Mouse (Mus musculus): ENCODE data around the gene Tmem82. TPM values are rescaled to one million over a fixed set of nuclear protein-coding genes. Genes with fewer than 3 reads are reported as not detected.
"Not testable (repeated sequence)": the region's sequence is repeated elsewhere in the genome, so short reads cannot be mapped to it uniquely, and the experiment has no call there.

Tmem82 gene
- total and polyA plus RNA-seq, 2 experiments from 2014 or later: 1.5 to 1.6 TPM

DNA sequence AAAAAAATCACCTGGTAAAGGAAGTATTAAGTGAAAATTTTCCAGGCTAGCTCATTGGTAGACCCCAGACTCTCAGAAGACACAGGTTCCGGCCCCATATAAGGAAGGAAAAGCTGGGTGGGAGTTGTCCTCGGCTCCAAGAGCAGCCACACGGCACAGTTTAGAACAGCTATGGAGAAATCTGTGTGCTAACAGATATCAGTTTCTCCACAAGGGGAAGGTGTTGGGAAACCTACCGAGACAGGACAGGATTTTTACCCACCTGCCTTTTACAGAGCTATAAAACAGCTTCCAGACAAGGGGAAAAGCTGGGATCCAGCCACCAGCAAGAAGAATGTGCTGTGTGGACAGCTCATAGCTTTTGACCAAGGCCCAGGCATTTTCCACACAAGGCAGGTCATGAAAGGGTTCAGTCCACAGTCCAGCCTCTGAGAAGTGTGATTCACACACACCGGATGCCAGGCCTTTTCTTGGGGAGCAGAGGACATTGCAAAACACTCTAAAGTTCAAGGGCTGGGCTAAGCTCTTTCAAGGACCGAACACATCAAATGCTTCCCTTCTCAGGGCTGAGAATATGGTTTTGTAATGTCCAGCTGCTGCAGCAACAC, 45.0 kb downstream of the Tmem82 start:
- no peak for ATAC-seq
- 71% methylated on average over 6 of the region's 6 CpGs for WGBS
- Histone ChIP-seq H3K36me3 (ENCODE audit: insufficient read depth, low read length) (no peaks in the 10 kb centered on the region), H3K4me1 (ENCODE audit: insufficient read depth, low read length) (no peaks in the 10 kb centered on the region), H3K4me2 (ENCODE audit: low read depth, low read length) (no peak overlapping the region), H3K9me3 (ENCODE audit: low read length) (no peaks in the 10 kb centered on the region), H3K4me3 (ENCODE audit: low read length) (no peak overlapping the region), H3K27ac (no peak overlapping the region), H3K9ac (replicated peaks; ENCODE audit: low read length) (no peak overlapping the region), H3K27me3 (ENCODE audit: insufficient read depth, low read length) (no peaks in the 10 kb centered on the region)
- no peak for DNase-seq (ENCODE audit: low spot score)
- TF ChIP-seq CTCF (IDR thresholded peaks at IDR 0.05; ENCODE audit: low read depth): no peak

DNA sequence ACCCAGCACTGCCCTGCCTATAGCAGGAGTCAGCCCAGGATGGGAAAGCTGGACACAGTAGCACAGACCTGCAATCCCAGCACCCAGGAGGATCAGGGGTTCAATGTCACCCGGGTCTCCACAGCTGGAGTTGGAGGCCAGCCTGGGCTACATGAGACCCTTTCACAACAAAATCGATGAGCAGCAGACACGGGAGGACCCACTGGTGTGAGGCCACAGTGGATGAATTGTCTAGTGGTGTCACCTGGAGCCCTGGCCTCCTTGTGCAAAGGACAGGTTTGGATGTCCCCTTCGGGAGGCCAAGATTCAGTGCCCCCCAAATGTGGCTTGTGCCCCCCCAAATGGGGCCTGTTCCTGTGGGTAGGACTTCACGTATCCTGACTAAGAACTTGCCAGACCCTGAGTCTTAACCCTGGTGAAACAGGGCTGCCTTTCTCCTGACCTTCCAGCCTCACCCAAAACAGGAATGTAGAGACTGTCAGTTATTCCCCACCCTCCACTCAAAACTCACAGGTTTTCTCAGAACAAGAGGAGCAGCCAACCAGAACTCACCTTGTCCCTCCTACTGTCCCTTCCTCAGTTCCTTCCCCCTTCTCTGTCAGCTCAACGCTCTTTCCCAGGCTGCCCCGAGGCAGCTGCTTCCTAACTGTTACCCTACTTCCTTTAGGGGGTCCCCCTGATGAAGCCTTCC, 45.6 kb downstream of the Tmem82 start:
- H3K9ac ChIP-seq (replicated peaks; ENCODE audit: low read length): no peak overlapping the region
- 82% methylated on average over 7 of the region's 7 CpGs for WGBS
- ATAC-seq (no peak), DNase-seq (ENCODE audit: low spot score) (no peak)
- no peak overlapping the region for H3K27ac ChIP-seq
- no peaks in the 10 kb centered on the region for H3K4me1 ChIP-seq (ENCODE audit: insufficient read depth, low read length)
- H3K36me3 ChIP-seq (ENCODE audit: insufficient read depth, low read length): no peaks in the 10 kb centered on the region
- H3K9me3 ChIP-seq (ENCODE audit: low read length): no peaks in the 10 kb centered on the region
- no peak overlapping the region for H3K4me3 ChIP-seq (ENCODE audit: low read length)
- H3K4me2 ChIP-seq (ENCODE audit: low read depth, low read length): no peak overlapping the region
- no peak for TF ChIP-seq CTCF (IDR thresholded peaks at IDR 0.05; ENCODE audit: low read depth)
- no peaks in the 10 kb centered on the region for H3K27me3 ChIP-seq (ENCODE audit: insufficient read depth, low read length)

DNA sequence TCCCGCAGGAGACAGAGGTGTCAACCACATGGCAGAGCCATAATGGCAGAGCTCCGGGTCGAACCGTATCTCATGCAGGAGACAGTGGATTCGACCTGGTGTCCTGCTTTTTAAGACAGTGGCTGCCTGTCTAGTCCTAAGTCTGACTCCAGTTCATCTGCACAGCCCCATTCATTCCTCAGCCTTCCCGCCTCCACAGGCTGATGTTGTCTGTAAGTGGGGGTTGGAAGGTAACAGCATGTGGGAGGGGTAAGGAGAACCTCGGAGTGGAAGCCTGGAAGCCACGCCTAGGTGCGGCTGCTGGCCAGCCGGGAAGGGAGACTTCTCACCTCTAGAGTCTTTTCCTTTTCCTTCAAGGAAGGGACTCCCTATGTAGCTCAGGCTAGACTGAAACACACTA, 46.5 kb downstream of the Tmem82 start:
- H3K27ac ChIP-seq: no peak overlapping the region
- no peak for ATAC-seq
- no peaks in the 10 kb centered on the region for H3K4me1 ChIP-seq (ENCODE audit: insufficient read depth, low read length)
- no peak for DNase-seq (ENCODE audit: low spot score)
- no peak overlapping the region for H3K4me3 ChIP-seq (ENCODE audit: low read length)
- no peaks in the 10 kb centered on the region for H3K9me3 ChIP-seq (ENCODE audit: low read length)
- H3K9ac ChIP-seq (replicated peaks; ENCODE audit: low read length): no peak overlapping the region
- 83% methylated on average over 10 of the region's 10 CpGs for WGBS
- no peak overlapping the region for H3K4me2 ChIP-seq (ENCODE audit: low read depth, low read length)
- no peaks in the 10 kb centered on the region for H3K36me3 ChIP-seq (ENCODE audit: insufficient read depth, low read length)
- TF ChIP-seq CTCF (IDR thresholded peaks at IDR 0.05; ENCODE audit: low read depth): no peak
- no peaks in the 10 kb centered on the region for H3K27me3 ChIP-seq (ENCODE audit: insufficient read depth, low read length)

DNA sequence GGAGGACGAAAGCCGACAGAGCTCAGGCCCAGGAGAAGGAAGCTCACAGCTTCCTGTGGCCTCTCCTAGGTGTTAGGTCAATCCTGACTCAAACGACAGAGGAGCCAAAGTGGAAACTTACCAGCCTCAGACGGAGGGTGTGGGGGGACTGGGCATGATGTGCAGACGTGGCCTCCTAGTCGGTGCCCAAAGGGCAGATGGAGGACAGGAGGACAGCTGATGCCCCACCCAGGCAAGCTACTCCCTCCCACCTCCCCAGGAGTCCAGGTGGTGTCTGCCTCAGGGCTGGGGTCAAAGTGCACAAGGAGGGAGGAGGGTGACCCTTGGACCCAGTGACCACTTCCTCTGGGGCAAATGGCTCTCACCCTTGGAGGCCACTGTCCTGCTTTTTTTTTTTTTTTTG, 47.1 kb downstream of the Tmem82 start:
- Histone ChIP-seq H3K9ac (replicated peaks; ENCODE audit: low read length) (no peak overlapping the region), H3K4me2 (ENCODE audit: low read depth, low read length) (no peak overlapping the region), H3K36me3 (ENCODE audit: insufficient read depth, low read length) (no peaks in the 10 kb centered on the region), H3K9me3 (ENCODE audit: low read length) (no peaks in the 10 kb centered on the region), H3K27me3 (ENCODE audit: insufficient read depth, low read length) (no peaks in the 10 kb centered on the region), H3K4me3 (ENCODE audit: low read length) (no peak overlapping the region), H3K27ac (no peak overlapping the region), H3K4me1 (ENCODE audit: insufficient read depth, low read length) (no peaks in the 10 kb centered on the region)
- no peak for DNase-seq (ENCODE audit: low spot score)
- no peak for TF ChIP-seq CTCF (IDR thresholded peaks at IDR 0.05; ENCODE audit: low read depth)
- no peak for ATAC-seq
- WGBS: 66% methylated on average over 6 of the region's 6 CpGs

DNA sequence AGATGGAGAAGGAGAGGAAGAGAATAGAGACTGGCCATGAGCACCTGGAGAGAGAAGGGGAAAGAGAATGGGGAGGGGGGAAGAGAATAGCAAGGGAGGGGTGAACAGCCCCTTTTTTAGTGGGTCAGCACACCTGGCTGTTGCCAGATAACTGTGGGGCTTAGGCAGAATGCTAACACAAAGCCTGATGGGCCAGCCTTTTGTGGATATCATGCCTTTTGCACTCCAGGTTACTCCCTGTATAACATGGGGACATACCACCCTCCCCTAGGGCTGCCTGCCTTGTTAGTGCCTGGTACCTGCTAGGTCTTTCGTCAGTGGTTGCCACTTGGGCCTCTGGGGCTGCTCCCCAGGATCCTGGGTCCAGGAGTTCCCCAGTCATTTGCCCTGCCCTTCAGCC, 47.6 kb downstream of the Tmem82 start:
- H3K4me3 ChIP-seq (ENCODE audit: low read length): no peak overlapping the region
- TF ChIP-seq CTCF (IDR thresholded peaks at IDR 0.05; ENCODE audit: low read depth): no peak
- no peaks in the 10 kb centered on the region for H3K36me3 ChIP-seq (ENCODE audit: insufficient read depth, low read length)
- H3K4me1 ChIP-seq (ENCODE audit: insufficient read depth, low read length): no peaks in the 10 kb centered on the region
- DNase-seq (ENCODE audit: low spot score): no peak
- WGBS: 91% methylated on average over 1 of the region's 1 CpGs
- ATAC-seq: no peak
- no peaks in the 10 kb centered on the region for H3K9me3 ChIP-seq (ENCODE audit: low read length)
- H3K4me2 ChIP-seq (ENCODE audit: low read depth, low read length): no peak overlapping the region
- H3K9ac ChIP-seq (replicated peaks; ENCODE audit: low read length): no peak overlapping the region
- no peaks in the 10 kb centered on the region for H3K27me3 ChIP-seq (ENCODE audit: insufficient read depth, low read length)
- no peak overlapping the region for H3K27ac ChIP-seq

DNA sequence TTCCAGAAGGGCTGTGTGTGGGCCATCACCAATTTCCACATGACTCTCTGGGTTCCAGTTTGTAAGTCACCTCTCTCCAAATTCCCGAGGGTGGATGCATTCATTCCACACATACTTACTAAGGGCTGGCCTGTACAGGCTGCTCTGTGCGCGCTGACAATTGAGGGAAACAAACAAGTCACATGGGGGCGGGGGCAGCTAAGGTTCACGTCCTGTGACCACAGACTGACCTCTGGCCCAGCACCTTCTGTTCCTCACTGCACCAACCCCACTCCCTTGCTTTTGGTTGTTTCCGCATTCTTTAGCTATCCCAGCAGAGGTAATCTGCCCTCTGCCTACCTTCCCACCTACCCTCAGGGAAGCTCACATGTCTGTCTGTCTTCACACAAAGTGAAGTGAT, 48.4 kb downstream of the Tmem82 start:
- Histone ChIP-seq H3K36me3 (ENCODE audit: insufficient read depth, low read length) (no peaks in the 10 kb centered on the region), H3K9me3 (ENCODE audit: low read length) (no peaks in the 10 kb centered on the region), H3K27me3 (ENCODE audit: insufficient read depth, low read length) (no peaks in the 10 kb centered on the region), H3K9ac (replicated peaks; ENCODE audit: low read length) (no peak overlapping the region), H3K4me2 (ENCODE audit: low read depth, low read length) (no peak overlapping the region), H3K4me3 (ENCODE audit: low read length) (no peak overlapping the region), H3K27ac (no peak overlapping the region), H3K4me1 (ENCODE audit: insufficient read depth, low read length) (no peaks in the 10 kb centered on the region)
- no peak for ATAC-seq
- DNase-seq (ENCODE audit: low spot score): no peak
- TF ChIP-seq CTCF (IDR thresholded peaks at IDR 0.05; ENCODE audit: low read depth): no peak
- WGBS: 73% methylated on average over 6 of the region's 6 CpGs

DNA sequence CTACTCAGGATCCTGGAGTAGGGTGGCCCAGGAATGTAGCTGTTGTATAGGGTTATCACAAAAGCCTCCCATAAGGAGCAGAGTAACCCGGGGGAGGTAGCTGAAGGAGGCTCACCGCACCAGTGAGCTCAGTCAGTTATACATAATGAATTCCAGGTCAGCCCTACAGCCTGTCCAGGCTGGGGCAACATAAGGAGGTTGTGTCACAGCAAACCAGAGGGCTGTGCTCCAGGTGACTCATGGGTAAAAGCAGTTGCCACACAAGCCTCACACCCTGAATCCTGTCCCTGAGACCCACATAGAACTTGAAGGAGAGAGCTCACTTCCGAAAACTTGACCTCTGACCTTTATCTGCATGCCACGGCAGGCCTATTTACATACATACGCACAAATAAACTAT, 49.5 kb downstream of the Tmem82 start:
- Histone ChIP-seq H3K4me1 (ENCODE audit: insufficient read depth, low read length) (no peaks in the 10 kb centered on the region), H3K4me2 (ENCODE audit: low read depth, low read length) (no peak overlapping the region), H3K4me3 (ENCODE audit: low read length) (no peak overlapping the region), H3K9me3 (ENCODE audit: low read length) (no peaks in the 10 kb centered on the region), H3K9ac (replicated peaks; ENCODE audit: low read length) (no peak overlapping the region), H3K36me3 (ENCODE audit: insufficient read depth, low read length) (no peaks in the 10 kb centered on the region), H3K27ac (no peak overlapping the region), H3K27me3 (ENCODE audit: insufficient read depth, low read length) (no peaks in the 10 kb centered on the region)
- 84% methylated on average over 5 of the region's 5 CpGs for WGBS
- TF ChIP-seq CTCF (IDR thresholded peaks at IDR 0.05; ENCODE audit: low read depth): no peak
- DNase-seq (ENCODE audit: low spot score) (no peak), ATAC-seq (no peak)

DNA sequence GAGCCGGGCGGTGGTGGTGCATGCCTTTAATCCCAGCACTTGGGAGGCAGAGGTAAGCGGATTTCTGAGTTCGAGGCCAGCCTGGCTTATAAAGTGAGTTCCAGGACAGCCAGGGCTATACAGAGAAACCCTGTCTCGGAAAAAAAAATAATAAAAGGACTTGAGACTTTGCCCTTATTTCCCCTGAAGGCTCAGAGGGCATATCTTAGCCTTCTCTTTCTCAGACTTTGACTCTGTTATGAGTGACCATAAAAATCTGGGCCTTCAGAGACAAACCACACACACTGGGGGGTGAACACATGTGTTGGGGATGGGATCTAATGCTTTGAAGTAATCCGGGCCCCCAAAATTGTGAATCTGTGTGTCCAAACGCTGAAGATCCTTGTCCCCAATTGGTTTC, 51.3 kb downstream of the Tmem82 start:
- H3K27me3 ChIP-seq (ENCODE audit: insufficient read depth, low read length); DNase-seq (ENCODE audit: low spot score); H3K9me3 ChIP-seq (ENCODE audit: low read length); ATAC-seq; H3K27ac ChIP-seq; H3K9ac ChIP-seq (replicated peaks; ENCODE audit: low read length); H3K4me1 ChIP-seq (ENCODE audit: insufficient read depth, low read length); H3K4me3 ChIP-seq (ENCODE audit: low read length); H3K4me2 ChIP-seq (ENCODE audit: low read depth, low read length); H3K36me3 ChIP-seq (ENCODE audit: insufficient read depth, low read length): not testable (repeated sequence)
- WGBS: 96% methylated on average over 7 of the region's 7 CpGs

Measured in hindbrain, postnatal 0 days (tissue).